Mouse (Mus musculus) C2C12 (cell line): ENCODE measurements around the gene S100pbp.

ENCODE experiments used
- CEBPB ChIP-seq: IDR thresholded peaks from one replicate; pipeline ENCODE4 v1.6.1; 2011; ENCODE audit warnings: low read depth, mild to moderate bottlenecking, control low read depth, moderate library complexity
- CTCF ChIP-seq: IDR thresholded peaks from one replicate; pipeline ENCODE4 v1.5.1; 2011; ENCODE audit not compliant: control insufficient read depth, insufficient read depth, insufficient read length
- FOSL1 ChIP-seq: IDR thresholded peaks from one replicate; pipeline ENCODE4 v1.8.0; 2011; ENCODE audit warnings: mild to moderate bottlenecking, low read length; ENCODE audit not compliant: poor library complexity, insufficient read depth, severe bottlenecking
- MAX ChIP-seq: IDR thresholded peaks from one replicate; pipeline ENCODE4 v1.6.1; 2011; ENCODE audit warnings: mild to moderate bottlenecking, control low read depth
- MYOG ChIP-seq: IDR thresholded peaks from one replicate; pipeline ENCODE4 v1.6.1; 2011; ENCODE audit not compliant: control insufficient read depth, insufficient read length; ENCODE audit errors: extremely low read depth
- USF1 ChIP-seq: IDR thresholded peaks from one replicate; pipeline ENCODE4 v1.6.1; 2011; ENCODE audit warnings: low read depth, mild to moderate bottlenecking, control low read depth, moderate library complexity

DNA sequence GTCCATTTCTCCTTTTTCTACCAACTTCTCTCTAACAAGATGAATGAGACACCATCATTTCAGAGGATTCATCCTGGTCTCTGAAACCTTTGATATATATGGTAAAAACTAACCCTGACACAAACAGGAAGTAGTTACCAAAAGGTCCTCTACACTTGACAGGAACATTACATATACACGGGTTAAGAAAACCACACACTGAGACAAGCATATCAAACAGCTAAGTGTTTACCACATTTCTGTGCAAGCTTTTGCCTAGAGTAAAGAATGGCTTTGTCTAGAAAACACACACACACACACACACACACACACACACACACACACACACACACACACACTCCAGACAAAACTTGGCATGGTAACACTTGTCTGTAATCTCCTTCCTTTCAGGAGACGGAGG lies 43.1 kb downstream of the S100pbp start:
- no peak for TF ChIP-seq CTCF
- no peak for TF ChIP-seq MAX
- TF ChIP-seq MYOG = no peak
- TF ChIP-seq CEBPB = no peak
- TF ChIP-seq USF1 = no peak
- TF ChIP-seq FOSL1 = no peak
